Mouse (Mus musculus) liver, adult 2 months (tissue): ENCODE measurements at regions not wholly inside any gene's neighbourhood (a gene's known extent, or its start where the extent isn't known, plus 50 kb on each side); places are given as distances from the start of the nearest gene placed in this dataset.

Experiments used
- DNase-seq: peaks from one replicate; pipeline ENCODE4 v3.0.0-alpha.2; 2011; ENCODE audit warnings: low read depth, low spot score; ENCODE audit errors: extremely low read depth
- H3K27ac ChIP-seq: fragments of 200-500 bp; replicated peaks from 2 replicates; pipeline ENCODE4 v1.5.1; 2012; ENCODE audit warnings: low read depth, mild to moderate bottlenecking, control low read depth, inconsistent platforms, low read length; ENCODE audit not compliant: insufficient read depth
- H3K27me3 ChIP-seq: fragments of 200-500 bp; 2 replicates; pipeline ENCODE4 v1.6.1; 2012; ENCODE audit warnings: mild to moderate bottlenecking, moderate library complexity, low read length, inconsistent platforms; ENCODE audit not compliant: control insufficient read depth, insufficient read depth
- H3K36me3 ChIP-seq: fragments of 200-500 bp; 2 replicates; pipeline ENCODE4 v1.6.1; 2012; ENCODE audit warnings: low read length, inconsistent platforms; ENCODE audit not compliant: control insufficient read depth, insufficient read depth
- H3K4me1 ChIP-seq: fragments of 200-500 bp; 2 replicates; pipeline ENCODE4 v1.6.1; 2011; ENCODE audit warnings: low read length; ENCODE audit not compliant: control insufficient read depth, insufficient read depth
- H3K4me3 ChIP-seq: fragments of 200-500 bp; 2 replicates; pipeline ENCODE4 v1.5.1; 2011; ENCODE audit warnings: low read depth, mild to moderate bottlenecking, control low read depth, low read length, moderate library complexity; ENCODE audit not compliant: insufficient read depth
- H3K79me2 ChIP-seq: fragments of 200-500 bp; 2 replicates; pipeline ENCODE4 v1.6.1; 2012; ENCODE audit warnings: inconsistent platforms, mild to moderate bottlenecking, low read length, moderate library complexity; ENCODE audit not compliant: control insufficient read depth, insufficient read depth
- H3K9ac ChIP-seq: fragments of 200-500 bp; 2 replicates; pipeline ENCODE4 v1.6.1; 2012; ENCODE audit warnings: low read depth, mild to moderate bottlenecking, control low read depth, inconsistent platforms, low read length
- CTCF ChIP-seq: fragments of 200-500 bp; IDR thresholded peaks from 2 replicates; pipeline ENCODE4 v1.5.1; 2011; ENCODE audit warnings: low read depth, low read length, control low read depth
- POLR2A ChIP-seq: fragments of 200-500 bp; IDR thresholded peaks from 2 replicates; pipeline ENCODE4 v1.6.1; 2011; ENCODE audit warnings: low read length, control low read depth; ENCODE audit not compliant: insufficient read depth; ENCODE audit errors: extremely low read depth
- WGBS: fragments of 180-500 bp; shearing (Covaris S2); methylation state at CpG from one replicate; pipeline ENCODE4 v1.1.7; 2018; 5-methylcytosine and 5-hydroxymethylcytosine counted together

DNA sequence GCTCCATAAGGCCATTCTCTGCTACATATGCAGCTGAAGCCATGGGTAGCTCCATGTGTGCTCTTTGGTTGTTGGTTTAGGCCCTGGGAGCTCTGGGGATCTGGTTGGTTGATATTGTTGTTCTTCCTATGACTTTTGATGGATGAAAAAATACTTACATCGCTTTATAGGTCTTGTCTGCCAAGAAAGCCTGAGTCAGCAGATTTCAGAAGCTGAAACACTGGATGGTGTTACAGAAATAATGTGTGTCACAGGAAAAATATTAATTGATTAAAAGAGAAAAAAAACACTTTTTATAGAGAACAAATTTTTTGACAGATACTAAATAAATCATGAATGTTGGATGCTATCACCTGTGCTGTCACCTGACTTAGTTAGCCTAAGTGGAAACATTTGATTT lies 52.4 kb upstream of the Plxna2 start:
- H3K9ac ChIP-seq, result no peak overlapping the region
- DNase-seq, result no peak
- no peaks in the 10 kb centered on the region for H3K36me3 ChIP-seq
- H3K79me2 ChIP-seq, result no peaks in the 10 kb centered on the region
- 89% methylated on average over 1 of the region's 1 CpGs for WGBS
- no peak overlapping the region for H3K4me3 ChIP-seq
- H3K27ac ChIP-seq, result no peak overlapping the region
- TF ChIP-seq CTCF (no peak), POLR2A (no peak)
- no peaks in the 10 kb centered on the region for H3K27me3 ChIP-seq
- peaks cover 3% of the 10 kb centered on the region; the same call in 1 of the 2 replicates for H3K4me1 ChIP-seq

DNA sequence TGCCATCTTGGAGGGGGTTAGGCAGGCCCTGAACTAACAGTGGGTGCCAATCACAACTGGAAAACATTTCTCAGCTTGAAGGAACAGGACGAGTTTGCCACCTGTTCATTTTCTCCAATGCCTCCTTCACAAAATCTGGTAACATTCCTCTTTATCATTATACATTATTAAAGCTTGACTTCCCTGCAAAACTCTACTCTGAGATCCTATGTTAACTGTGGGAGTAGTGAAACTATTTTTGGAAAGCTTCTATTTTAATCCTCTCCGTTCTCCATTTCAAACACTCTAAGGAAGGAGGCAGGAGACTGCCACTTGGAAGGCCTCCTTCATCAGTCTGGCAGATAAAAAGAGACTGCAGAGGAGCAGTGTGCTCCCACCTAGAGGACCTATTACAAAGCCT lies 54.1 kb upstream of the Plxna2 start:
- Histone ChIP-seq H3K27me3 (no peaks in the 10 kb centered on the region), H3K79me2 (no peaks in the 10 kb centered on the region), H3K36me3 (no peaks in the 10 kb centered on the region), H3K4me3 (no peak overlapping the region), H3K27ac (no peak overlapping the region), H3K9ac (no peak overlapping the region), H3K4me1 (peaks cover 3% of the 10 kb centered on the region; the same call in 1 of the 2 replicates)
- DNase-seq, result no peak
- WGBS, result 78% methylated on average over 2 of the region's 2 CpGs
- TF ChIP-seq POLR2A, result no peak
- no peak for TF ChIP-seq CTCF

DNA sequence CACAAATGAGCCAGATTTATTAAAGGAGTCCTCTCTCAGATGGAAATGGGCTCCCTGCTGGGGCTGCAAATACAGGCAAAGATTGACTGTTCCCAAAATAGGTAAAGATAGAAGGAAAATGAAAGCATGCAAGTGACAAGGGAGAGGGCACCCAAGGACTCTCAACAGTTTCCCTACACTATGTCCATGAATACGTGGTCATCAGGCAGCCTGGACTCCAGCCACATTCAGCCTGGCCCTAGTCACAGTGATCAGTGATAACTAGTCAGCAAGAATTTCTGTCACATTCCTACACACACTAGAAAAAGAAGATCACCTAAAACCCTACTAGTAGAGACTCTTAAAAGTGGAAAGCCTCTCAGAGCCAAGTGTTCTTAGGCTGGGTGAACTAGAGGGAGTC lies 56.9 kb upstream of the Plxna2 start:
- H3K4me1 ChIP-seq, result peaks cover 3% of the 10 kb centered on the region; the same call in 1 of the 2 replicates
- H3K36me3 ChIP-seq, result no peaks in the 10 kb centered on the region
- H3K9ac ChIP-seq, result no peak overlapping the region
- no peak for DNase-seq
- H3K27ac ChIP-seq, result no peak overlapping the region
- WGBS, result 76% methylated on average over 1 of the region's 1 CpGs
- H3K27me3 ChIP-seq, result no peaks in the 10 kb centered on the region
- H3K4me3 ChIP-seq, result no peak overlapping the region
- H3K79me2 ChIP-seq, result no peaks in the 10 kb centered on the region
- TF ChIP-seq POLR2A, result no peak
- TF ChIP-seq CTCF, result no peak

DNA sequence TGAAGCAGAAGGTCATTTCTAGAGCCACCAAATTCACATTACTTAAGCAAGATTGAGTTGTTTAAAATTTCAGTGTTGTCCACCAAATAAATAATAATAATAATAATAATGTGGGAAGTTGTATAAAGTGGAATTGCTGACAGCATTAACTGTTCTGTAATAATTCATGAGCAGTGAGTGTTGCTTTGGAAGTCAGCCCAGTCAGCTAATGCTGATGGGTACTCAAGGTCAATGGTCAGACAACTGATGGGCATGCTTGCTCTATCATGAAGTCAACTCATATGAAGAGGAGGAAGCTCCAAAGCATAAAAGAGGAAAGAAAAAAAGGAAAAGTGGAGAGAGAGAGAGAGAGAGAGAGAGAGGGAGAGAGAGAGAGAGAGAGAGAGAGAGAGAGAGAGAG lies 69.4 kb upstream of the Plxna2 start:
- no peak for DNase-seq
- H3K79me2 ChIP-seq, result no peaks in the 10 kb centered on the region
- no peaks in the 10 kb centered on the region for H3K27me3 ChIP-seq
- no peak overlapping the region for H3K27ac ChIP-seq
- no peak overlapping the region for H3K9ac ChIP-seq
- no peak overlapping the region for H3K4me3 ChIP-seq
- TF ChIP-seq CTCF, result no peak
- no peak for TF ChIP-seq POLR2A
- no peaks in the 10 kb centered on the region for H3K36me3 ChIP-seq
- no peaks in the 10 kb centered on the region for H3K4me1 ChIP-seq

DNA sequence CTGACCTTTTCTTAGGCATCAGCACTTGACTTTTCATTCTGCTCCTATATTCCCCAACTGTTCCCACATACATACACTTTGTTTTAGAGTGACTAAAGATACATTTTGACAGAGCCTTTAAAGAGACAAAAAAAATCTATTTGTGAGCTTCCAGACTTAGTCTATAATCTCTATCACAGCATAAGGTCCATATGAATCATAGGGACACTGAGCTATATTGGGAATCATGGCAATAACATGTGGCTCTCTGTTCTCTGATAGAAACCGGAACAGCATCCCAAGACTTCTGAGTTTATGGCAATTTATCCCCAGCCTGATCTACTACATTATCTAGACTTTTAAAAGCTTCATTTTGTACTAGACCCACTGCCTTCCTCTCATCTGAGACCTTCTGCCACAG lies 69.8 kb upstream of the Plxna2 start:
- Histone ChIP-seq H3K27me3 (no peaks in the 10 kb centered on the region), H3K27ac (no peak overlapping the region), H3K9ac (no peak overlapping the region), H3K4me3 (no peak overlapping the region), H3K36me3 (no peaks in the 10 kb centered on the region), H3K4me1 (no peaks in the 10 kb centered on the region), H3K79me2 (no peaks in the 10 kb centered on the region)
- no peak for DNase-seq
- 96% methylated on average over 1 of the region's 1 CpGs for WGBS
- TF ChIP-seq POLR2A, result no peak
- no peak for TF ChIP-seq CTCF

DNA sequence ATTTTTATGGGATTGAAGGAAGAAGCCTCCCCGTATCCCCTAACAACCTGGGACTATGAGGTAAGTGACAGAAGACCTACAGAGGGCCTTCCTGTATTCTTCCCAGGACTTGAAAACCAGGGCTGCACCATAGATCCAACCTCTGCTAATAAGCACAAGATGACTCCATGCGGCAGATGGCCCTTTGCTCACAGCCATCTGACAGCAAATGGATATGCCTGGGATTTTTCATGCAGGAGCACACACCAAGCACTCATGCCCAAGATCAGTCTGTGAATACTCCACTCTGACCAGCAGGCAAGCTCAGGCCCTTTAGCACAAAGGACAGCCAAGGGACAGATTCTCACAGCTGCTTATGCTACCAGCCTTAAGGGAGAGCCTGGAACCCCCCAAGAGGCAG lies 77.1 kb upstream of the Plxna2 start:
- peaks cover 4% of the 10 kb centered on the region; the same call in 1 of the 2 replicates for H3K4me1 ChIP-seq
- WGBS, result 94% methylated on average over 2 of the region's 2 CpGs
- no peaks in the 10 kb centered on the region for H3K27me3 ChIP-seq
- H3K4me3 ChIP-seq, result no peak overlapping the region
- no peaks in the 10 kb centered on the region for H3K79me2 ChIP-seq
- no peak overlapping the region for H3K9ac ChIP-seq
- TF ChIP-seq POLR2A, result no peak
- TF ChIP-seq CTCF, result no peak
- H3K27ac ChIP-seq, result no peak overlapping the region
- no peaks in the 10 kb centered on the region for H3K36me3 ChIP-seq
- no peak for DNase-seq
